Mouse (Mus musculus): Measurements from ENCODE around the gene Hdgfl2.
"Not testable (repeated sequence)": the region's sequence is repeated elsewhere in the genome, so short reads cannot be mapped to it uniquely, and the experiment has no call there.

The Hdgfl2 gene

DNA sequence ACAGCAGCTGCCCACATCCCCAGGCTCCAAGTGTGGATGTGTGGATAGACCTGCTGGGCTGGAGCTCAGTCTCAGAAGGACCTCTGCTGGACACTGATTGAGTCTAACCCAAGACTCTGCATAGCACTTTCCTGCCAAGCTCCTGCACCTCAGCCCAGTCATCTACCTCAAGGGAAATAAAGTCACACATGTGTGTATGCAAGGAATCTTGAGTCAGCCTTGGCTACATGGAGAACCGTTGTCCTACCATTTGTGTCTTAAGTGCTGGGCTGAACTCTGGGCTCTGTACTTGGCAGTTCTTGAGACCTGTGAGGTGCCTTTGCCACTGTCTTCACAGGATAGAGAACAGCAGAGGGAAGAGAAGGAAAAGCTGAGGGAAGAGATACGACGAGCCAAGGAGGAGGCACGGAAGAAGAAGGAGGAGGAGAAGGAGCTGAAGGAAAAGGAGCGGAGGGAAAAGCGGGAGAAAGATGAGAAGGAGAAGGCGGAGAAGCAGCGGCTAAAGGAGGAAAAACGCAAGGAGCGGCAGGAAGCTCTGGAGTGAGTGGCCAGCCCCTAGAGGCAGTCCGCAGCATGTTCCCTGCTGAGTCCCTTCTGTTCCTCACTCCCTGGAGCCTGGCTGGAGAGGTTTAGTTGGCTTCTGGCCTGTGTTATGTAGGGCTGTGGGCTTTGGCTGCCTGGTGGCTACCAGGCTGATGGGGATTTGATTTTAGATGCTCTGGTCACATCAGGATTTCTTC, 21.9 kb upstream of the Hdgfl2 start:
- DNase-seq (ENCODE audit: low read depth, low spot score): no peak

DNA sequence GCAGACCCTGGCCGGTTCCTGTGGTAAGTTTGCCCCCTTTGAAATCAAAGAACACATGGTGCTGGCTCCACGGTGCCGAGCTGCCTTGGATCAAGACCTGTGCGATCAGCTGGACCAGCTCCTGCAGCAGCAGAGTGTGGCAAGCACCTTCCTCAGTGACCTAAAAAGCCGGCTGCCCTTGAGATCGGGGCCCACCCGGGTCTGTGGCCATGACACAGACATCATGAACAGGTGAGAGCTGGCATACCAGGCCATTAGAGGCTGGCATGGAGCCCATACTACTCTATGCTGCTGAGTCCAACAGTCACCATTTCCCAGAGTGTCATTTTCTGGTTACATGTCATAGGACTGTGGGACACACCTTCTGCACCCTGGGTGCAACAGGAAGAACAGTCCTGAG, 17.4 kb upstream of the Hdgfl2 start:
- no peak for DNase-seq (ENCODE audit: low read depth, low spot score)

DNA sequence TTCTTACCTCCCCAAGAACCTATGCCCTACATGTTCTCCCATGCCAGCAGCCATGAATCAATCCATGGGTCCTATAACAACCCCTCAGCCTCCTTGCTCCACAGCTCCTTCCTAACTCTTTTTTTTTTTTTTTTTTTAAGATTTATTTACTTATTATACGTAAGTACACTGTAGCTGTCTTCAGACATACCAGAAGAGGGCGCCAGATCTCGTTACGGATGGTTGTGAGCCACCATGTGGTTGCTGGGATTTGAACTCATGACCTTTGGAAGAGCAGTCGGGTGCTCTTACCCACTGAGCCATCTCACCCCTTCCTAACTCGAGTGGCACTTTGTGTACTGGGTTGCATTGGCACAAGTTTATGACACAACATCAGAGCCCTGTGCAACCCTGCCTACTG, 13.7 kb upstream of the Hdgfl2 start:
- not testable (repeated sequence) for DNase-seq (ENCODE audit: low read depth, low spot score)

DNA sequence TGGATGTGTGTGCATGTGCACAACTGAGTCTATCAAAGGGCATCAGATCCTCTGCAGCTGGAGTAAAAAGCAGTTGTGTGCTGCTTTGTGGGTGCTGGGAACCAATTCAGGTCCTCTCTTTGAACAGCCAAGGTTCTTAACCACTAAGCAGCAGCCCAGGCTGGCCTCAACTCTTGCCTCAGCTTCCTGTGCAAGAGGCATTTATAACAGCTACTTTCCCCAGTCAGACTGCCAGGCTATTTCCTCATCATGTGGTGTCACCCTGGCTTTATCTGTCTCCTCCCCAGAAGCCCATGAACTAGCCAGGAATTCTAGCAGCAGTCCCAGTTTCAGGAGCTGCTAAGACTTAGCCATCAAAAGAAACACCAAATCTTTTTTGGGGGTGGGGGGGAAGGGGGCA, 13.0 kb upstream of the Hdgfl2 start:
- DNase-seq (ENCODE audit: low read depth, low spot score): no peak

DNA sequence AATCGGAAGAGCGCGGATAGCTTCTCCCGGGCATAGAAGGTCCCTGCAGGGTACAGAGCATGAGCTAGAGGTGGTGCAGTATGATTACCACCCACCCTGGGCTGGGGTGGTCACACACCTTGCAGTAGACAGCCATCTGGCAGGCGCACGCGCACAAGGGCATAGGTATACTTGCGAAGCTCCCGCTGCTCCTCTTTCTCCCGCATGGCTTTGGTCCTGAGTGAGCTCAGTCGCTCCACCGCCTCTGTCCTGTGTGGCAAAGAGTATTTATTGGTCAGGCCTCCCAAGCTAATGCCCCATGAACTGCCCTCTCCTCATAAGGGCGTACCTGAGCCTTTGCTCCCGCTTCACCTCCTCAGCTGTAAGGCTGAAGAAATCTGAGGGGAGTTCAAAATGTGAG, 10.4 kb upstream of the Hdgfl2 start:
- DNase-seq (ENCODE audit: low read depth, low spot score): no peak

DNA sequence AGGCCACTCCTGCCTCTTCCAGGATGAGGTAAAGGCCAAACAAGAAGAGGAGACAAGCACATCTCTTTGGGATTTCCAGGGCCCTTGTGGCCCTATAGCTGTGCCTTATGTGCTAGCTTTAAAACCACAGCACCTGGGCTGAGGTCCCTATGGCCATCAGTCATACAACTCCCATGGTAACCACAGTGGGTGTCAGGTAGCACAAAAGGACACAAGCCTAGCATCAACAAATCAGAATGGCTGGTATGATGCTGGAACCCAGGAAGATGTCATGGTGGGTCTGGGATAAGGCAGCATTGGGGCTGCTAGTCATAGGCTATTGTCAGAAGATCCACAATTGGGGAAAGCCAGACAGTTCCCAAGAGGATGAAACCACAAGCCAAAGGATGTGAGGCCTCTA, 8.3 kb upstream of the Hdgfl2 start:
- DNase-seq (ENCODE audit: low read depth, low spot score): no peak

DNA sequence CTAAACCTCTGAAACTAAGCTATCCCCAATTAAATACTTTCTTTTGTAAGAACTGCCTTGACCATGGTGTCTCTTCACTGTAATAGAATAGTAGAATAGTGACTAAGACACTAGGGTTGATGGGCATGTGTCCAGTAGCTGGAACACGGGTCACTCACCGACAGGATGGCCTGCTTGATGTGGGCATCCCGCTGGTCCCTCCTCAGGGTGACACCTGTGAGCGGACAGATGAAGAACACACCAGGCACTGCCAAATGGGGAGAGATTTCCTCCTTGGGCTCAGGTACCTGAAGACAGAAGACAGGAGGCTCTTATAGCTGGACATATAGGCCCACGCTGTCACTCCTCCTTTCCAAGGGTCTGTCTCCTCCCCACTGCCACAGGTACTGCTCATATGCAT, 7.2 kb upstream of the Hdgfl2 start:
- DNase-seq (ENCODE audit: low read depth, low spot score): no peak

DNA sequence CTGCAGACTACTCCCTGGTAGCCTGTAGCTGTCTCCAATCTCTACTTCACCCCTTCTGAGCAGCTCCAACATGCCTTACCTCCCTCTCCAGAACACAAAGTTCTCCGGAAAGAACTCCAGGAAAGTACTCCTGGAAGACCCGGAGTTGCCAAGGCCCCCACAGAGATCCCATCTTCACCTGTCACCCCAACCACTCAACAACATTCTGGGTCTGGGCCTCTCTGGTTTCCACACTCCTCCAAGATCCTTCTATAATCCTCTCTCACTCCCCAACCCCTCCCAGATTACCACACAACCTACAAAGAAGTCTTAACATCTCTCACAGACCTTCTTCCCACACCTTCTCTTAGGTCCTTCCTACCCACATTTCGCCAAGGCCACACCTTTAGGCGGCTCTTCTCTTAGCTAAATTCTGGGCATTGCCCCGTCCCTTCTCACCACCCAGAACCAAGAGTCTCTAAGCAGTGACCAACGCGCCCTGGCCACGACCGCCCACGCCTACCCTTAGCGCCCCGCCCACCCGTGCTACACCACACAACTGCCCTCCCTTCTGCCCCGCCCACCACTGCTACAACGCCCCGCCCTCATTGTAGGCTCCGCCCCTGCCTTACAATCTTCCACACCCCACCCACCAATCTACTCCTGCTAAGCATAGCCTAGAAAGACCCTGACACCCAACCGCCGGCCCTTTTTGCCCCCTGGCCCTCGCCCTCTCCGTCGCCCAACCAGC, 5.2 kb upstream of the Hdgfl2 start:
- DNase-seq (ENCODE audit: low read depth, low spot score): peak; percentile 72

DNA sequence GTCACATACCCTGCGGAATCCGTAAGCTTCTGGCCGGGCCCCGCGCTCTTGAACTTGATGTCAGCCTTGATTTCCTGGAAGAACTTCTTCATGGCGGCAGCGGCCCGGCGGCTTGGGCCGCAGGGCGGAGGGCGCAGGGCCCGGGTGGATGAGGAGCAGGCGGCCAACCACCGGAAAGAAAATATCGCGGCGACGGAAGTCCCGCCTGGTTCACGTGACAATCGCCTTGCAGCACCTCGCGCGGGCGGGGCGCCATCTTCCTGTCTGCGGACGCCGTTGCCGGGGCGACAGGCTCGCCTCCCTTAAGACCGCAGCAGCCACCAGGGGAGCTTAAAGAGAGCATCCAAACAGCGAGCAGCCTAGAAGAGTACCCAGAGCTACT, 4.6 kb upstream of the Hdgfl2 start, which contains the start of gene Ubxn6:
Ubxn6 (minus strand) TSS at position 202 of the 382 bp plus-strand sequence.
- peak; percentile 92 for DNase-seq (ENCODE audit: low read depth, low spot score)

DNA sequence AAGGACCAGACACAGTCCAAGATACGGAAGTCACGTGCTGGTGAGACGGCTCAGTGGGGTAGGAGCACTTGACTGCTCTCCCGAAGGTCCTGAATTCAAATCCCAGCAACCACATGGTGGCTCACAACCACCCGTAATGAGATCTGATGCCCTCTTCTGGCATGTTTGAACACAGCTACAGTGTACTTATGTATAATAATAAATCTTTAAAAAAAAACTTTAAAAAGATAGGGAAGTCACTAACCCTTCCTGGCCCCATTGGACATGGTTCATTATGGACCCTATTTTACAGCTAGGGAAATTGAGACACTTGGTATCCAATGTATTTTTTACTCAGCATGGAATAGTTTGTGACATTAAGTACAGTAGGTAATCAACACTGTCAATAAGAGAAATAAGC, 1.9 kb upstream of the Hdgfl2 start:
- no peak for DNase-seq (ENCODE audit: low read depth, low spot score)

DNA sequence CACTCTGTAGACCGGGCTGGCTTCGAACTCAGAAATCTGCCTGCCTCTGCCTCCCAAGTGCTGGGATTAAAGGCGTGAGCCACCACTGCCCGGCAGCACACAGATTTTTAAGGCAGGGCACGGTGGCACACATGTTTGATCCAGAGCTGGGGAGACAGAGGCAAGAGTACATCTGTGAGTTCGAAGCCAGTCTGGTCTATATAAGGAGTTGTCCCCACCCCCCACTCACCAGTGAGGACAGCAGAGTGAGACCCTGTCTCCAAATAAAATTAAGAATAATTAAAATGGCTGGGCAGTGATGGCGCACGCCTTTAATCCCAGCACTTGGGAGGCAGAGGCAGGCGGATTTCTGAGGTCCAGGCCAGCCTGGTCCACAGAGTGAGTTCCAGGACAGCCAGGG, 1.1 kb upstream of the Hdgfl2 start:
- not testable (repeated sequence) for DNase-seq (ENCODE audit: low read depth, low spot score)

DNA sequence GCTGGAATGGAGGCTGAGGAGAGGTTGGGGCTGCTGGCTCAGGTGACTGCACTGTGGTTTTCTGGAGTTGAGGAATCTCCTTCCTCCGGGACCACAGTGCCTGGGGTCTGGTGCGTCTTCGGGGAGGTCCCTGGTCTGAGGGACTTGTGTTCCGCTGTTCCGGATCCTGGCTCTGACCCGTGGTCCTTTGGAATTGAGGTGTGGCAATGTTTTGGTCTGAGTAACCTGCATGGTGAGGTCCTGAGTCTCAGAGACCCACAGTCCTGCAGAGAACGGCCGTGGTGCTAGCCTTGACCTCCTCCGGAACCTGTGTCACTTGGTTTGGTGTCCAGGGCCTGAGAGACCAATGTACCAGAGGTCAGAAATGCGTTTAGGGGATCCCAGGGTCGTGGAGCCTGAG, 487 bp downstream of the Hdgfl2 start:
- no peak for DNase-seq (ENCODE audit: low read depth, low spot score)

DNA sequence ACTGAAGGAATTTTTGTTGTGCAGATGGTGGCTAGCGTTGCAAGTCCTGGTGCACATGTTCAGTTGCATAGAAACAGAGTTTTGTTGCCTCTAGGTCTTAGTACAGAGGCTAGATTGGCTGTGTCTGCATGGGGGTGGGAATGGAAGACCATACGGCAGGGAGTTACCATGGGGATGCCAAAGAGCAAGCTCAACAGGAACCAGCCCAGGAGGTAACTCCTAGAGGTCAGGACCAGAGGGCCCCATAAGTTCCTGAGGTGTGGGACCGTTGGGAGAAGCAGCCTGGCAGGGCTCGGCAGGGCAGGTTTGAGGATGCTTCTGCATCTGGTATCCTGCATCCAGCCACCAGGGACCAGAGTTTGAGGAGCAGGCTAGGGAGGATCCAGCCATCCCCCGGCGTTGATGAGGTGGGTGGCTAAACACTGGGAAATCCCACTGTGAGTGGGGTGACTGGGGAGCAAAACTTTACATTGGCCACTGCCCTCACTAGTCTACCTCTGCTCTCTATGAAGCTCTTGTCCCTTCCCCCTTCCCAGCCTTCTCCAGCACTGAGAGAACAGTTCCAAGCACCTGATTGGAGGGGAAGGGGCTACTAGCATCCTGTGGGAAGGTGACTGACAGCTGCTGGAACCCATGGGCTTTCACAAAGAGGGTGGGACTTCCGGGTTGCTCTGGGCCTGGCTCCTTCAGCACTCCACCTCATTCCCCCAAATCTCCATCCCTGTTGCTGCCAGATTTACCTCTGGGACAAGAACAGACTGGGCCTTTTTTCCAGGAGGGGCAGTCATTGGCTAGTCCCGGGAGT, 1.5 kb downstream of the Hdgfl2 start:
- DNase-seq (ENCODE audit: low read depth, low spot score): peak; percentile 52

DNA sequence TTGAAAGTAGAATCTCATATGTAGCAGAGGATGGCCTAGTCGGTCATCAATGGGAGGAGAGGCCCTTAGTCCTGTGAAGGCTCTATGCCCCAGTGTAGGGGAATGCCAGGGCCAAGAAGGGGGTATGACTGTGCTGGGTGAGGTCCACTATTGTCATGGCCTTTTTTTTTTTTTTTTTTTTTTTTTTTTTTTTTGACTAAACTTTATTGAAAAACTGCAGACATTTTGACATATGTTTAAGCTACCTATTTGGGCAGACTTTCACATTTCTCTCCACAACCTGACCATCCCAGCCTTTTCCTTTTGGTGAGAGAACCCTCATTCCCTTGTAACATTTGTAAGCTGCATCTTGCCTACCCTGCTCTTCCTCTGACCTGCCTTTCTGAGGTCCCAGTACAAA, 12.9 kb downstream of the Hdgfl2 start:
- DNase-seq (ENCODE audit: low read depth, low spot score): no peak

DNA sequence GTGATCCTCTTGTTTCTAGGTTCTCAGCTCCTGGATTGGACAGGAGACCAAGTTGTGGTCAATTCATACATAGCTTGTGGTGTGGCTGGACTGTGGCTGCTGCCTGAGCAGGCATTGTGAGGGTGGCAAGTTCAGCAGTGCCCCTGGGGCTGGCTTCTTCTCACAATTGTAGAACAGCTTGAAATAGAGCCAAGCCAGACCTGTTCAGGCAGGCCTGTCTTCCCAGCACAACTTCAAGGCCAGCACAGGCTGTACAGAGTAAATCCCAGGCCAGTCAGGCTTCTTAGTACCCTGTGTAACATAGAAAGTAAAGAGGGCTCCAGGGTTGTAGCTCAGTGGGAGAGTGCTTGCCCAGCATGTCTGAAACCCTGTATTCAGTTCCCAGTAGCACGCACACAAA, 13.4 kb downstream of the Hdgfl2 start:
- no peak for DNase-seq (ENCODE audit: low read depth, low spot score)

DNA sequence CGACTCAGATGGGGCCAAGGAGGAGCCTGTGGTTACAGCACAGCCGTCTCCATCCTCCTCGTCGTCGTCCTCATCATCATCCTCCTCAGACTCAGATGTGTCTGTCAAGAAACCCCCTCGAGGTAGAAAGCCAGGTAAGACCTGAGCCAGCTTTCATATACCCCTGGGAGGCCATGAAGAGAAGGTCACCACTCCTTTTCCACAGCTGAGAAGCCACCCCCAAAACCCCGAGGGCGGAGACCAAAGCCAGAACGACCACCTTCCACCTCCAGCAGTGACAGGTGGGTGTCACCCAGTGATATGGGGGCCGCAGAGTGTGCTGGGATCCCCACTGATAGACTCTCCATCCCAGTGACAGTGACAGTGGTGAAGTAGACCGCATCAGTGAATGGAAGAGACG, 17.4 kb downstream of the Hdgfl2 start:
- DNase-seq (ENCODE audit: low read depth, low spot score): no peak

DNA sequence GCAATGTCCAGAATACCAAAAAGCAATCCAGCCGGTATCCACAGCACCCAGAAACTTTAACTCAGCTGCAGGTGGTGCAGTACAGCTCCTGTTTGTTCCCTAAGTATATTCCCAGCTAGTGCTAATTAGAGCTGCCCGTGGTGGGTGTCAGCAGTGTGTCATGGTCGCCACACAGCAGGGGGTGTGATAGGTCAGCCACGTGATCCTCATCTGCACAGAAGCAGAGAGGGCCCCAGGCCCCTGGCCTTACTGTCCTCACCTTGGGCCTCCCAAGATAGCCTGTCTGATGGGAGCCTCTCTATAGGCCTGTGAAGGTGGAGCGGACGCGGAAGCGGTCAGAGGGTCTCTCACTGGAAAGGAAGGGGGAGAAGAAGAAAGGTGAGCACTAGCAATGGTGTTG, 18.7 kb downstream of the Hdgfl2 start:
- no peak for DNase-seq (ENCODE audit: low read depth, low spot score)

DNA sequence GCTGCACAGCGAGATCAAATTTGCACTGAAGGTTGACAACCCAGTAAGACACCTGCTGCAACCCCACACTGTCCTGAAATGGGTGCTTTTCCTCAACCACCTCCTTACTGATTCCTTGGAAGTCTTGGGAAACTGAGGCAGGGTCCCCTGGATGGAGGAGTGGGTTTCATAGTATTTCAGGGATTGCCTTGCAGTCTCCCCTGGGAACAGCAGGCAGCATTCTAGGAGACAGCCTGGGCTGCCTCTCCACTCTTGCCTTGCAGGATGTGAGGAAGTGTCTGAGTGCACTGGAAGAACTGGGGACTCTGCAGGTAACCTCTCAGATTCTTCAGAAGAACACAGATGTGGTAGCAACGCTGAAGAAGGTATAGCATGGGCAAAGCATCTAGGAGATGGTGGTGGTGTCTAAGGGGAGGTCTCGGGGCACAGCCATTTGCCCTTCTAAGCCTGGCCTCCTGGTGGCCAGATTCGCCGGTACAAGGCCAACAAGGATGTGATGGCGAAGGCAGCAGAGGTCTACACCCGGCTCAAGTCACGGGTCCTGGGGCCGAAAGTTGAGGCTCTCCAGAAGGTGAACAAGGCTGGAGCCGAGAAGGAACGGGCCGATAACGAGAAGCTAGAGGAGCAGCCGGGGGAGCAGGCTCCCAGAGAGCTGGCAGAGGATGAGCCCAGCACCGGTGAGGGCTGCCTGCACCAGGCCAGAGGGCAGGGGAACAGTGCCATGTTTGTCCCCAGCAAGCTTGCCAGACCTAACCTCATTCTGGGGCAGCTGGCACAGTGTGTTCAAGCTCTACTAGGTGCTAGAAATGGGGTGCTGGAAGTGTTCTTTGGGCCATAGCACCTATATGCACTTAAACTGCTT, 19.5 kb downstream of the Hdgfl2 start:
- DNase-seq (ENCODE audit: low read depth, low spot score): no peak

DNA sequence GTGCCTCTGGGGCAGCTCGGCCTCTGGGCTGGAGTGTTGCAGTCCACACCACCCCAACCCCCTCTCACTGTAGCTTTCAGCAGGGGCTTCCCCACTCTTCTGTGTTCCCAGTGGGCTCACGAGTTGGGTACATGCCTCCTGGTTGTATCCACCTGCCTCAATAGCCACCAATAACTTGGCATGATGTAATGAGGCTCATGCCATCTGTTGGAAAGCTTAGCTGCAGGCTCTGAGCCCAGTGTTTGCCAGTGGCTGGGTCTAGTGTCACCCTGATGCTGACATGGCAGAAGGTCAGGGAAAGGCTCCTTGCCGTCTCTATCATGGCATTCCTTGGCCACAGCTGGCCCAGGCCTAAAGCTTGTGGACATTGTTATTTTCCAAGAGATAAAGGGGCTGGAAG, 21.4 kb downstream of the Hdgfl2 start:
- DNase-seq (ENCODE audit: low read depth, low spot score): no peak

DNA sequence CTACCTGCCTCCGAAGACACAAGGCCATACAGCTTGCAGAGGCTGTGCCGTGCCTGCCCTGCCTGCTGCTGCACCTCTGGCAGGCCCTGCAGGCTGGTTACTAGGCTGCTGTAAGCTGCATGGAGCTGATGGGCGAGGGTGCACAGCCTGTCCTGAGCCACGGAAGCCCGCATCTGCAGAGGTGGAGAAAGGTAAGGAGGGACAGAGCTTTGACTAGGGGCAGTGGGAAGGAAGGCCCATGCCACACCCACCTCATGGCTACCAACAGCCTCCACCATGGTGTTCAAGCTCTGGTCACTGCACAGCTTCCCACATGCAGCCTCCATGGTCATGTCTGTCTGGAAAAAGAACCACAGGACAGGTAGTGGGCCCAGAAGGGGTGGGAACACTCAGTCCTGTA, 22.7 kb downstream of the Hdgfl2 start:
- DNase-seq (ENCODE audit: low read depth, low spot score): no peak

DNA sequence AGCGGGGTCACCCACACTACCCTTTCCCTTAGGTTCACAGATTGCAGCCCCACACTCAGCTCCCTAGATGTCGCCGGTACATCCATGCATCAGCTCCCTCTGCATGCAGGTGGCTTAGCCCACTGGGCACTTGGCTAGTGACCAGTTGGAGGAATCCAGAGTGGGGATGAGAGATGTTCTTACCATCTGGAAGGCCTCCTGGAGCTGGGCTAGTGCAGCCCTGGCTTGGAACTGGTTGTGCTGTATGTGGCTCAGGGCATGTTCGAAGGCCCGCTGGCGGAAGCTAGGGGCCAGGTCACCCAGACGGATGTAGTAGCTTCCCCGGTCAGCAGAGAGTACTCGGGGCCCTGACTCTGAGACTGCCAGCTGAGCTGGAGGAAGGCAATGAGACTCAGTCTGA, 23.5 kb downstream of the Hdgfl2 start:
- DNase-seq (ENCODE audit: low read depth, low spot score): no peak
